Comparison of ENCODE assay signal across 9 mouse cellular contexts in the genomic region with DNA sequence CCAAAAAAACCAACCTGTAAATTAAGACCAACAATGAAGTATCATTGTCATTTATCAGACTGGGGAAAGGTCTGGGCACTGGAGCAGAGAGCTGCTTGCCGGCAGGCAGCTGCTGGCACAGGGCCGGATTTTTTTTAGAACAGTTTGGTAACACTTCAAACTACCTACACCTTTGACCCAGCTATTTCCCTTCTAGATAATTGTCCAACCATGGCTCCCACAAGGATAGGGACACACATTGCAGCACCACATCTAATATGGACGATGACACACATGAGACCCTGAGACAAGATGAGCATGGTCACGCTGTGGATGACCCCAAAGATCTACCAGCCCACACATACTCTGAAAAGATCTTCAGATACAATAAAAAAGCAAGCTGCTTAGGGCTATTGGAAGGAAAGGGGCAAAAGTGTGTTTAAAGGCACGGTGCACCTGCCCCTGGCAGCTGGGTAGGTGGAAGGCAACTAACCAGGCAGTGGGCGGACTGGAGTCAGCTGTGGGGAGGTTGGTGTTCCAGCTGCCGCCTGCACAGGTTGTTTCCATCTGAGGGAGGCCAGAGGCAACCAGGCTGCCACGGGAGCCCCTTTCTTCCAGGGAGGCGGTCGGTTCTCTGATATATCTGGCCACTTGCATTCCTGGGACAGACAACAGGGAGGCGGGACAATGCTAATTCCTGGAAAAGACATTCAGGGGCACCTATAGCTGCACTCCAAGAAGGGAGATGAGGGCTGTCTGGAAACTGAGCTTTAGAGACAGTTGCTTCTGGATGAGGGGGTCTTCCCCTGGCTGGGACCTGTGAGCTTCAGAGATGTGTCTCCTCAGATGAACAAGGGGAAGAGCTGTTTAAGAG. TPM values are rescaled to one million over a fixed set of nuclear protein-coding genes. Genes with fewer than 3 reads are reported as not detected.
DNase-seq lines count a peak whose midpoint lies in the region; ATAC-seq and TF ChIP-seq lines count a peak whose summit lies in the region.
"Had no signal": no experiment of that assay in that cellular context is flagged by ENCODE, and none has a peak within 500 bp of the region (broad histone marks: within the 10 kb centered on the region; RNA-seq: fewer than 3 reads in every experiment).

No protein-coding gene starts in this region.

- no peak for TF ChIP-seq CTCF in spleen, adult 2 months (IDR thresholded peaks at IDR 0.05; ENCODE audit: extremely low read depth, insufficient read depth, insufficient read length, insufficient replicate concordance)
- no peak for TF ChIP-seq CTCF in hindbrain, postnatal 0 days (IDR thresholded peaks at IDR 0.05; ENCODE audit: low read depth)

- no peaks in the 10 kb centered on the region for H3K27me3 ChIP-seq in spleen, adult 2 months (ENCODE audit: control insufficient read depth, insufficient read depth, low read length)
- H3K27me3 ChIP-seq in heart, embryonic 13.5 days (replicated peaks) = no peaks in the 10 kb centered on the region
- no peaks in the 10 kb centered on the region for H3K27me3 ChIP-seq in liver, embryonic 15.5 days
- no peaks in the 10 kb centered on the region for H3K27me3 ChIP-seq in hindbrain, postnatal 0 days (ENCODE audit: insufficient read depth, low read length)

- 78% methylated on average over 11 of the region's 11 CpGs for WGBS in spleen, adult 2 months
- WGBS in heart, embryonic 13.5 days = 46% methylated on average over 11 of the region's 11 CpGs
- 60% methylated on average over 11 of the region's 11 CpGs for WGBS in liver, embryonic 15.5 days (ENCODE audit: insufficient replicate concordance)
- 67% methylated on average over 11 of the region's 11 CpGs for WGBS in hindbrain, postnatal 0 days

- H3K36me3 ChIP-seq in spleen, adult 2 months (ENCODE audit: control insufficient read depth, insufficient read depth, low read length) = no peaks in the 10 kb centered on the region
- no peaks in the 10 kb centered on the region; the same call in 1 of the 2 replicates for H3K36me3 ChIP-seq in heart, embryonic 13.5 days
- no peaks in the 10 kb centered on the region for H3K36me3 ChIP-seq in liver, embryonic 15.5 days (replicated peaks)
- no peaks in the 10 kb centered on the region for H3K36me3 ChIP-seq in hindbrain, postnatal 0 days (ENCODE audit: insufficient read depth, low read length)

- H3K4me2 ChIP-seq in heart, embryonic 13.5 days = no peak overlapping the region
- H3K4me2 ChIP-seq in liver, embryonic 15.5 days = no peak overlapping the region
- H3K4me2 ChIP-seq in hindbrain, postnatal 0 days (ENCODE audit: low read depth, low read length) = no peak overlapping the region

- H3K27ac ChIP-seq in spleen, adult 2 months (ENCODE audit: insufficient read depth, low read length) = peak overlapping the region; percentile 19; the same call in 1 of the 2 replicates
- peak overlapping the region; percentile 51 for H3K27ac ChIP-seq in heart, embryonic 13.5 days (replicated peaks)
- H3K27ac ChIP-seq in liver, embryonic 15.5 days (replicated peaks) = peak overlapping the region; percentile 51
- H3K27ac ChIP-seq in hindbrain, postnatal 0 days = no peak overlapping the region

- no peak for ATAC-seq in heart, embryonic 13.5 days (ENCODE audit: extremely low read depth, insufficient number of reproducible peaks, low FRiP score, low TSS enrichment)
- no peak for ATAC-seq in liver, embryonic 15.5 days (ENCODE audit: insufficient read depth)
- ATAC-seq in hindbrain, postnatal 0 days = no peak

- H3K9ac ChIP-seq in heart, embryonic 13.5 days = 0 out of 2 replicates have a peak overlapping the region, but pooled peaks have one; percentile 13
- H3K9ac ChIP-seq in liver, embryonic 15.5 days = no peak overlapping the region
- no peak overlapping the region for H3K9ac ChIP-seq in hindbrain, postnatal 0 days (replicated peaks; ENCODE audit: low read length)

- H3K4me1 ChIP-seq in spleen, adult 2 months (ENCODE audit: control insufficient read depth, insufficient read depth, insufficient read length) = peaks cover 7% of the 10 kb centered on the region; the same call in 1 of the 2 replicates
- H3K4me1 ChIP-seq in heart, embryonic 13.5 days = peaks cover 31% of the 10 kb centered on the region
- peaks cover 41% of the 10 kb centered on the region for H3K4me1 ChIP-seq in liver, embryonic 15.5 days (replicated peaks)
- H3K4me1 ChIP-seq in hindbrain, postnatal 0 days (ENCODE audit: insufficient read depth, low read length) = no peaks in the 10 kb centered on the region

- H3K9me3 ChIP-seq in heart, embryonic 13.5 days = no peaks in the 10 kb centered on the region
- H3K9me3 ChIP-seq in liver, embryonic 15.5 days (replicated peaks) = no peaks in the 10 kb centered on the region
- H3K9me3 ChIP-seq in hindbrain, postnatal 0 days (ENCODE audit: low read length) = no peaks in the 10 kb centered on the region

- DNase-seq in spleen, adult 2 months (ENCODE audit: low read depth in 1 of 2, low spot score in 2 of 2) = no peak
- DNase-seq in spleen, postnatal 10 days (ENCODE audit: low spot score in 2 of 2) = no peak
- DNase-seq in thymus, postnatal 25 days = peak; percentile 13
- DNase-seq in right cerebral cortex, postnatal 14 days = no peak
- no peak for DNase-seq in frontal cortex, postnatal 10 days (ENCODE audit: low spot score in 2 of 2)
- no peak for DNase-seq in hindbrain, postnatal 0 days (ENCODE audit: low spot score)

- no peak overlapping the region for H3K4me3 ChIP-seq in spleen, adult 2 months (ENCODE audit: extremely low read depth, insufficient read depth, insufficient read length)
- H3K4me3 ChIP-seq in heart, embryonic 13.5 days = no peak overlapping the region
- no peak overlapping the region for H3K4me3 ChIP-seq in liver, embryonic 15.5 days (replicated peaks)
- H3K4me3 ChIP-seq in hindbrain, postnatal 0 days (ENCODE audit: low read length) = no peak overlapping the region
- H3K4me3 ChIP-seq: erythroblast, embryonic 14.5 days had no signal

- TF ChIP-seq POLR2A in spleen, adult 2 months (IDR thresholded peaks at IDR 0.05; ENCODE audit: low read depth, low read length) = no peak

RNA-seq across cellular contexts. Expression of a gene that starts 28.0 kb away (rescaled TPM):
- polyA plus RNA-seq in spleen, adult 2 months (2012; rRNA removed) = 151 and 179 TPM in 2 replicates
- polyA plus RNA-seq in heart, embryonic 13.5 days (2015; fragmentation: Nextera tagmentation; extraction: Ambion mirVana) = 23.2 and 26.4 TPM in 2 replicates
- polyA plus RNA-seq in liver, embryonic 15.5 days (2015; fragmentation: Nextera tagmentation; extraction: Ambion mirVana) = 20.1 and 24.9 TPM in 2 replicates
- 474 and 499 TPM in 2 replicates for total RNA-seq in hindbrain, postnatal 0 days (2014; rRNA removed)
- 48.9 and 54.4 TPM in 2 replicates for polyA plus RNA-seq in hindbrain, postnatal 0 days (2015; fragmentation: Nextera tagmentation; extraction: Ambion mirVana)

RNA-seq across cellular contexts. Expression of a gene that starts 56.1 kb away (rescaled TPM):
- 35.0 and 39.4 TPM in 2 replicates for polyA plus RNA-seq in spleen, adult 2 months (2012; rRNA removed)
- polyA plus RNA-seq in heart, embryonic 13.5 days (2015; fragmentation: Nextera tagmentation; extraction: Ambion mirVana) = 40.8 and 45.2 TPM in 2 replicates
- polyA plus RNA-seq in liver, embryonic 15.5 days (2015; fragmentation: Nextera tagmentation; extraction: Ambion mirVana) = 58.3 and 61.3 TPM in 2 replicates
- 36.3 and 48.5 TPM in 2 replicates for total RNA-seq in hindbrain, postnatal 0 days (2014; rRNA removed)
- polyA plus RNA-seq in hindbrain, postnatal 0 days (2015; fragmentation: Nextera tagmentation; extraction: Ambion mirVana) = 40.4 and 42.2 TPM in 2 replicates
